Mouse (Mus musculus): ENCODE measurements around the gene Rgl1. TPM values are rescaled to one million over a fixed set of nuclear protein-coding genes. Genes with fewer than 3 reads are reported as not detected.

Gene Rgl1
- total and polyA plus RNA-seq, 2 experiments, result 4.2 to 10.2 TPM

GRCm38 (mm10) chr1:152618896-152619295 lies 147.3 kb downstream of the Rgl1 start:
- Histone ChIP-seq H3K36me3 (ENCODE audit: control insufficient read depth, insufficient read depth, low read length) (peaks cover 3% of the 10 kb centered on the region; the same call in 1 of the 2 replicates), H3K27ac (replicated peaks; ENCODE audit: insufficient read depth, low read depth, low read length) (no peak overlapping the region), H3K27me3 (ENCODE audit: control insufficient read depth, insufficient read depth, low read length) (peaks cover 2% of the 10 kb centered on the region; the same call in 1 of the 2 replicates), H3K4me3 (ENCODE audit: insufficient read depth, low read depth, low read length) (no peak overlapping the region), H3K9ac (ENCODE audit: low read depth, low read length) (no peak overlapping the region), H3K4me1 (ENCODE audit: control insufficient read depth, insufficient read depth, low read length) (peaks cover 9% of the 10 kb centered on the region), H3K79me2 (ENCODE audit: control insufficient read depth, insufficient read depth, low read length) (no peaks in the 10 kb centered on the region; the same call in 1 of the 2 replicates)
- no peak for DNase-seq (ENCODE audit: extremely low read depth, low read depth, low spot score)
- 84% methylated on average over 3 of the region's 3 CpGs for WGBS
- no peak for TF ChIP-seq CTCF (IDR thresholded peaks at IDR 0.05; ENCODE audit: low read depth, low read length)
- TF ChIP-seq POLR2A (IDR thresholded peaks at IDR 0.05; ENCODE audit: extremely low read depth, insufficient read depth, low read length), result no peak

GRCm38 (mm10) chr1:152618381-152618780 lies 147.8 kb downstream of the Rgl1 start:
- Histone ChIP-seq H3K4me3 (ENCODE audit: insufficient read depth, low read depth, low read length) (no peak overlapping the region), H3K27me3 (ENCODE audit: control insufficient read depth, insufficient read depth, low read length) (no peaks in the 10 kb centered on the region), H3K27ac (replicated peaks; ENCODE audit: insufficient read depth, low read depth, low read length) (no peak overlapping the region), H3K79me2 (ENCODE audit: control insufficient read depth, insufficient read depth, low read length) (no peaks in the 10 kb centered on the region; the same call in 1 of the 2 replicates), H3K9ac (ENCODE audit: low read depth, low read length) (no peak overlapping the region), H3K36me3 (ENCODE audit: control insufficient read depth, insufficient read depth, low read length) (peaks cover 3% of the 10 kb centered on the region; the same call in 1 of the 2 replicates), H3K4me1 (ENCODE audit: control insufficient read depth, insufficient read depth, low read length) (peaks cover 9% of the 10 kb centered on the region)
- TF ChIP-seq CTCF (IDR thresholded peaks at IDR 0.05; ENCODE audit: low read depth, low read length) (peak; percentile 3; the same call in 1 of the 2 replicates), POLR2A (IDR thresholded peaks at IDR 0.05; ENCODE audit: extremely low read depth, insufficient read depth, low read length) (no peak)
- 79% methylated on average over 1 of the region's 1 CpGs for WGBS
- no peak for DNase-seq (ENCODE audit: extremely low read depth, low read depth, low spot score)

GRCm38 (mm10) chr1:152617745-152618342 lies 148.3 kb downstream of the Rgl1 start:
- peak overlapping the region; percentile 0; the same call in 1 of the 2 replicates for H3K9ac ChIP-seq (ENCODE audit: low read depth, low read length)
- H3K4me1 ChIP-seq (ENCODE audit: control insufficient read depth, insufficient read depth, low read length), result peaks cover 9% of the 10 kb centered on the region
- H3K79me2 ChIP-seq (ENCODE audit: control insufficient read depth, insufficient read depth, low read length), result no peaks in the 10 kb centered on the region; the same call in 1 of the 2 replicates
- WGBS, result 64% methylated on average over 10 of the region's 10 CpGs
- no peak for DNase-seq (ENCODE audit: extremely low read depth, low read depth, low spot score)
- H3K27ac ChIP-seq (replicated peaks; ENCODE audit: insufficient read depth, low read depth, low read length), result peak overlapping the region; percentile 50
- H3K27me3 ChIP-seq (ENCODE audit: control insufficient read depth, insufficient read depth, low read length), result no peaks in the 10 kb centered on the region
- TF ChIP-seq CTCF (IDR thresholded peaks at IDR 0.05; ENCODE audit: low read depth, low read length) (no peak), POLR2A (IDR thresholded peaks at IDR 0.05; ENCODE audit: extremely low read depth, insufficient read depth, low read length) (no peak)
- peaks cover 3% of the 10 kb centered on the region; the same call in 1 of the 2 replicates for H3K36me3 ChIP-seq (ENCODE audit: control insufficient read depth, insufficient read depth, low read length)
- H3K4me3 ChIP-seq (ENCODE audit: insufficient read depth, low read depth, low read length), result no peak overlapping the region

GRCm38 (mm10) chr1:152616777-152617057 lies 149.4 kb downstream of the Rgl1 start:
- Histone ChIP-seq H3K9ac (ENCODE audit: low read depth, low read length) (no peak overlapping the region), H3K4me1 (ENCODE audit: control insufficient read depth, insufficient read depth, low read length) (peaks cover 10% of the 10 kb centered on the region), H3K4me3 (ENCODE audit: insufficient read depth, low read depth, low read length) (no peak overlapping the region), H3K27ac (replicated peaks; ENCODE audit: insufficient read depth, low read depth, low read length) (peak overlapping the region; percentile 5), H3K36me3 (ENCODE audit: control insufficient read depth, insufficient read depth, low read length) (peaks cover 3% of the 10 kb centered on the region; the same call in 1 of the 2 replicates), H3K79me2 (ENCODE audit: control insufficient read depth, insufficient read depth, low read length) (no peaks in the 10 kb centered on the region; the same call in 1 of the 2 replicates), H3K27me3 (ENCODE audit: control insufficient read depth, insufficient read depth, low read length) (no peaks in the 10 kb centered on the region)
- no peak for DNase-seq (ENCODE audit: extremely low read depth, low read depth, low spot score)
- TF ChIP-seq CTCF (IDR thresholded peaks at IDR 0.05; ENCODE audit: low read depth, low read length), result no peak
- no peak for TF ChIP-seq POLR2A (IDR thresholded peaks at IDR 0.05; ENCODE audit: extremely low read depth, insufficient read depth, low read length)

- peaks cover 10% of the 10 kb centered on the region for H3K4me1 ChIP-seq (ENCODE audit: control insufficient read depth, insufficient read depth, low read length)
- DNase-seq (ENCODE audit: extremely low read depth, low read depth, low spot score), result no peak
- H3K27ac ChIP-seq (replicated peaks; ENCODE audit: insufficient read depth, low read depth, low read length), result peak overlapping the region; percentile 9; the same call in 1 of the 2 replicates
- no peak overlapping the region for H3K9ac ChIP-seq (ENCODE audit: low read depth, low read length)
- H3K4me3 ChIP-seq (ENCODE audit: insufficient read depth, low read depth, low read length), result no peak overlapping the region
- TF ChIP-seq CTCF (IDR thresholded peaks at IDR 0.05; ENCODE audit: low read depth, low read length) (no peak), POLR2A (IDR thresholded peaks at IDR 0.05; ENCODE audit: extremely low read depth, insufficient read depth, low read length) (no peak)
- H3K36me3 ChIP-seq (ENCODE audit: control insufficient read depth, insufficient read depth, low read length), result peaks cover 3% of the 10 kb centered on the region; the same call in 1 of the 2 replicates
- no peaks in the 10 kb centered on the region for H3K27me3 ChIP-seq (ENCODE audit: control insufficient read depth, insufficient read depth, low read length)
- no peaks in the 10 kb centered on the region; the same call in 1 of the 2 replicates for H3K79me2 ChIP-seq (ENCODE audit: control insufficient read depth, insufficient read depth, low read length)
- WGBS, result 69% methylated on average over 10 of the region's 10 CpGs
Measured at GRCm38 (mm10) chr1:152615987-152616776, 150.0 kb downstream of the Rgl1 start.

All from liver, adult 2 months (tissue).